Mouse (Mus musculus): ENCODE data around the gene Eef1akmt3.

The Eef1akmt3 gene

GRCm38 (mm10) chr10:127050119-127050474, 8.8 kb upstream of the Eef1akmt3 start:
- DNase-seq (ENCODE audit: low spot score in 2 of 2): no peak

- DNase-seq (ENCODE audit: low spot score in 2 of 2): no peak
Measured at GRCm38 (mm10) chr10:127049395-127050118, 8.2 kb upstream of the Eef1akmt3 start.

GRCm38 (mm10) chr10:127048608-127049394, 7.5 kb upstream of the Eef1akmt3 start:
- DNase-seq (ENCODE audit: low spot score in 2 of 2): no peak

- no peak for DNase-seq (ENCODE audit: low spot score in 2 of 2)
Measured at GRCm38 (mm10) chr10:127047954-127048353, 6.6 kb upstream of the Eef1akmt3 start, which contains the start of gene Cyp27b1. TSS of gene Cyp27b1 (plus strand) at chr10:127048250.

- DNase-seq (ENCODE audit: low spot score in 2 of 2): no peak
Measured at GRCm38 (mm10) chr10:127043187-127043586, 1.9 kb upstream of the Eef1akmt3 start.

- no peak for DNase-seq (ENCODE audit: low spot score in 2 of 2)
Measured at GRCm38 (mm10) chr10:127042468-127043115, 1.3 kb upstream of the Eef1akmt3 start.

- DNase-seq (ENCODE audit: low spot score in 2 of 2): peak; percentile 60 to 72
Measured at GRCm38 (mm10) chr10:127041774-127042338, 543 bp upstream of the Eef1akmt3 start.

GRCm38 (mm10) chr10:127040569-127041214, 621 bp downstream of the Eef1akmt3 start:
- no peak for DNase-seq (ENCODE audit: low spot score in 2 of 2)

GRCm38 (mm10) chr10:127037641-127038040, 3.7 kb downstream of the Eef1akmt3 start:
- no peak for DNase-seq (ENCODE audit: low spot score in 2 of 2)

GRCm38 (mm10) chr10:127036273-127036672, 5.0 kb downstream of the Eef1akmt3 start:
- no peak for DNase-seq (ENCODE audit: low spot score in 2 of 2)

GRCm38 (mm10) chr10:127033301-127033741, 8.0 kb downstream of the Eef1akmt3 start:
- DNase-seq (ENCODE audit: low spot score in 2 of 2): no peak

- DNase-seq (ENCODE audit: low spot score in 2 of 2): peak; percentile 84 to 94
Measured at GRCm38 (mm10) chr10:127030336-127031296, 10.7 kb downstream of the Eef1akmt3 start, which contains the start of gene Tsfm. TSS of gene Tsfm (minus strand) at chr10:127030840.

GRCm38 (mm10) chr10:127018422-127018821, 22.9 kb downstream of the Eef1akmt3 start:
- no peak for DNase-seq (ENCODE audit: low spot score in 2 of 2)

- no peak for DNase-seq (ENCODE audit: low spot score in 2 of 2)
Measured at GRCm38 (mm10) chr10:127017071-127017470, 24.2 kb downstream of the Eef1akmt3 start.

- DNase-seq (ENCODE audit: low spot score in 2 of 2): no peak
Measured at GRCm38 (mm10) chr10:127016488-127016887, 24.8 kb downstream of the Eef1akmt3 start.

GRCm38 (mm10) chr10:127003806-127004205, 37.5 kb downstream of the Eef1akmt3 start:
- no peak for DNase-seq (ENCODE audit: low spot score in 2 of 2)

- DNase-seq (ENCODE audit: low spot score in 2 of 2): no peak
Measured at GRCm38 (mm10) chr10:127003334-127003733, 38.0 kb downstream of the Eef1akmt3 start.

GRCm38 (mm10) chr10:127002765-127003164, 38.5 kb downstream of the Eef1akmt3 start:
- DNase-seq (ENCODE audit: low spot score in 2 of 2): no peak

GRCm38 (mm10) chr10:127002056-127002455, 39.3 kb downstream of the Eef1akmt3 start:
- DNase-seq (ENCODE audit: low spot score in 2 of 2): no peak

- DNase-seq (ENCODE audit: low spot score in 2 of 2): no peak
Measured at GRCm38 (mm10) chr10:127001297-127001696, 40.0 kb downstream of the Eef1akmt3 start.

Data from thymus, postnatal 10 days (tissue).